Mouse (Mus musculus): ENCODE data around the gene Bzw2.

The Bzw2 gene

GRCm38 (mm10) chr12:36150265-36150664 lies 7.6 kb downstream of the Bzw2 start:
- TF ChIP-seq GATA4 (IDR thresholded peaks at IDR 0.05; ENCODE audit: insufficient replicate concordance, low read length), result no peak

DNA sequence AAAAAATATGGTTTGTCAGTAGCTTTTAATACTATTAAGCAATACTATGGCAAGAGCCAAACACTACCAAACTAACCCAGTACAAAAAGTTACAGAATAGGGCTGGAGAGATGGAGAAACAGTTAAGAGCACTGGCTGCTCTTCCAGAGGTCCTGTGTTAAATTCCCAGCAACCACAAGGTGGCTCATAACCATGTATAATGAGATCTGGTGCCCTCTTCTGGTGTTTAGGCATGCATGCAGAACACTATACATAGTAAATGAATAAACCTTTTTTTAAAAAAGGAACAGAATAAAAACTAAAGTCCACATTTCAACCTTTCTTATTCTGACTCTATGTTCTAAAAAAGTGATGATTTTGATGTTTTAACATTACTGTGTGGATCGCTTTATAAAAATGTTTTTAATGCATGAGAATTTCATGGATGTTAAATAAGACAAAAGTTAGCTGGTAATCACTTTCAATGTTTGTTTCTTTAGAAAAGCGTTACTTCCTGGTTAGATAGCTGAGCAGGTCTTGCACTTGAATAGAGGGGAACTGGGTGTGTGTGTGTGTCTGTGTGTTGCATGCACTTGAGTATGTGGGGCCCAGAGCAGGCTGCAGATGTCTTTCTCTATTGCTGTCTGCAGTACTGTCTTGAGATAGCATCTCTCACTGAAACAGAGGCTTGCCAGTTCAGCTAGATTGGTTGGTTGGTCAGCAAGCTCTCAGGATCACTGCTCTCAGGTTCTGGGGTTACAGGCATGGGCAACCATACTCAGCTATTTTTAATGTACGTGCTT lies 11.5 kb downstream of the Bzw2 start:
- no peak for TF ChIP-seq GATA4 (IDR thresholded peaks at IDR 0.05; ENCODE audit: insufficient replicate concordance, low read length)

DNA sequence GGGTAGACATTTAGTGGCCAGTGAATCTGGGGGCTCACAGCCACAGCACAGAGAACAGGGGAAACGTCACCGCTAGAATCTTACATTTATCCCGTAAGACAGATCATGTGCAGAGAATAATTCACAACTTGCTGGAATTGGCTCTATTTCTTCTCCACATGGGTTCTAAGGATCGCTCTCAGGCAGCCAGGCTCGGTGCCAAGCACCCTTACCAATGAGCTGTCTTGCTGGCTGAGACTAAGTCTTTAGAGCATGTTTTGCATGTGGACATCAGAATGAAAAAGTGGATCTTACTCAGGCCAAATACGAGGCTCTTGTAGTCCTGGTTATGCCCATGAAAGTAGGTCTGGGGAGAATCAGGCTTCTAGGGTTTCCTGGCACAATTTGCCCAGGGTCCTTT lies 17.5 kb downstream of the Bzw2 start:
- TF ChIP-seq GATA4 (IDR thresholded peaks at IDR 0.05; ENCODE audit: insufficient replicate concordance, low read length), result no peak

- no peak for TF ChIP-seq GATA4 (IDR thresholded peaks at IDR 0.05; ENCODE audit: insufficient replicate concordance, low read length)
Measured at GRCm38 (mm10) chr12:36137192-36137591, 20.7 kb downstream of the Bzw2 start.

DNA sequence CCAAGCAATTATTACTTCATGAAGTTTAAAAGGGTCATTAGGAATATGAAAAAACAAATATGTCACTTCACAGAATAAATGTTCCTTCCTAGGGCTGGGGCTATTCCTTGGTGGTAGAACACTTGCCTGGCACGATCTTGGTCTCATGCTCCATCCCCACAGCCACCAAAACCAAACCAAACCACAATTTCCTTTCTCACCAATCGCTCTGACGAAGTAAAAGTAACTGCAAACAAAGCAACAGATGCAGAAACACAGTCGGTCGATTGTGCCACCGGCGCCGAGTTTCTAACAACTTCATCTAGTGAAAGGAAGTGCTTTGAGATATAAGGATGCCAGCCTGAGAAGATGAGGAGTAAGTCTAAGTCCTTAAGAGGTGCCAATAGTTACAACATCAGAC lies 21.6 kb downstream of the Bzw2 start:
- no peak for TF ChIP-seq GATA4 (IDR thresholded peaks at IDR 0.05; ENCODE audit: insufficient replicate concordance, low read length)

DNA sequence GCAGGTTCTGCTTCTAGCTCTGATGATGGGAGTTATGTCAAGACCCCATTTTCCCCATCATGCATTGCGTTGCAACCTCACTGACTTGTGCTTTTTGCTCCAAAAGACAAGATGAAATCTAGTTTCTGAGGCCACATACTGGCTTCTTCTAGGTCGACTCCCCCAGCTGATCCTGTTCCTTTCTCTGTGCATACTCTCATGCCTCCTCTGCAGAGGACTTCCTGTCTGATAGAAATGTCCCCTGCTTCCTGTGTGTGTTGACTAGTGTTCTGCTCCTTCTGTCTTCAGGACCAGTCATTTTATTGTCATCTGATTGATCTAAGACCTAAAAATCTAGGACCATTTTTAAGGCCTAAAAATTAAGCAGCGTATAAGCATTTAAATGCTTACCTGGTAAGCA lies 22.5 kb downstream of the Bzw2 start:
- no peak for TF ChIP-seq GATA4 (IDR thresholded peaks at IDR 0.05; ENCODE audit: insufficient replicate concordance, low read length)

DNA sequence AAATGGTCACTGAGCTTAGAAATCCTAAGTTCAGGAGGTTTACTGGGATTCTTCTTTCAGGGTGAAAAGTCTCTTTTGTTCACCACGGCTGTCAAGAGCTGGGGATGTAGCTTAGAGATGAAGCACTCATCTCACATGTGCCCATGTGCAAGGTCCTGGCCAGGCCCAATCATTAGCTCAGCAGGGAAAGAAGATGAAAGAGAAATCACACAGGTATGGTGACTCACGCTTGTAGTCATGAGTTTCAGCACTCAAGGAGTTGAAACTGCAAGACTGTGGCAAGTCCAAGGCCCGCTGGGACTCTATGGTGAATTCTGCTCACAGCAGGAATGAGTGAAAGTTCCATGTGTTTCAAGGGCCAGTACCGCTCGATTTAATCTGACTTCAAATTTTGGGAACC lies 23.8 kb downstream of the Bzw2 start:
- no peak for TF ChIP-seq GATA4 (IDR thresholded peaks at IDR 0.05; ENCODE audit: insufficient replicate concordance, low read length)

- TF ChIP-seq GATA4 (IDR thresholded peaks at IDR 0.05; ENCODE audit: insufficient replicate concordance, low read length), result no peak
Measured at GRCm38 (mm10) chr12:36133547-36133946, 24.3 kb downstream of the Bzw2 start.

DNA sequence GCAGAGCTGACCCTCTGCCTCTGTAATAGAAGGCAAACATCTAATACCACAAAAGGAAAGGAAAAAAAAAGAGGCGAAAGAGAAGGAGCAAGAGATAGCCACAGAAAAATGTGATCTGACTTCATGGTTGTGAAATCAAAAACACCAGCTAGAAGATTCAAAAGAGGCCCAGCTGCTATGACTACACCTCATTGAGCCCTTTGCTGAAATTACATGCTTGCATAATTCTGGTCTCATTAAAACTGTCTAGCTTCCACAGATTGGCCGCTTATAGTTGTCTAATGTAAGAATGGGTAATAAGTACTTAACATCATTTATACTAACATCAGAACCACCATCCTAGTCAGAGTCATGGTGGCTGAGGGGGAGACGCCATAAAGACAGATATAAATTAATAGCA lies 25.2 kb downstream of the Bzw2 start:
- no peak for TF ChIP-seq GATA4 (IDR thresholded peaks at IDR 0.05; ENCODE audit: insufficient replicate concordance, low read length)

DNA sequence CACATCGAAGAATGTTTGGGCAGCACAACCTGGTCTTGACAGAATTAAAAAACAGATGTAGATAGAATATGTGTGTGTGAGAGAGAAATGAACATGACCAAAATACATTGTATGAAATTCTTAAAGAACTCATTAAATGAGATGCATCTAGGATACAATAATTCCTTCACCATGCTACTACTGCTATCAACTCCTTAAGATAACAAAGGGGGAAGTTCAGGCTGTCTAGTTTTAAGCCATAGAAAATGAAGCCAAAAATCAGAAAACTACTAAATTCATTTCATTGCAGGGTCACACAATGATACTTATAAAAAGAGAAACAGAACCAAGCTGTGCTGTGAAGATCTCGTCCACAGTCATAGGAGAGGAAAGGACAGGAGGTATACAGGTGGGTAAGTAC lies 25.6 kb downstream of the Bzw2 start:
- no peak for TF ChIP-seq GATA4 (IDR thresholded peaks at IDR 0.05; ENCODE audit: insufficient replicate concordance, low read length)

GRCm38 (mm10) chr12:36129826-36130225 lies 28.1 kb downstream of the Bzw2 start:
- no peak for TF ChIP-seq GATA4 (IDR thresholded peaks at IDR 0.05; ENCODE audit: insufficient replicate concordance, low read length)

GRCm38 (mm10) chr12:36126049-36126448 lies 31.8 kb downstream of the Bzw2 start:
- no peak for TF ChIP-seq GATA4 (IDR thresholded peaks at IDR 0.05; ENCODE audit: insufficient replicate concordance, low read length)

DNA sequence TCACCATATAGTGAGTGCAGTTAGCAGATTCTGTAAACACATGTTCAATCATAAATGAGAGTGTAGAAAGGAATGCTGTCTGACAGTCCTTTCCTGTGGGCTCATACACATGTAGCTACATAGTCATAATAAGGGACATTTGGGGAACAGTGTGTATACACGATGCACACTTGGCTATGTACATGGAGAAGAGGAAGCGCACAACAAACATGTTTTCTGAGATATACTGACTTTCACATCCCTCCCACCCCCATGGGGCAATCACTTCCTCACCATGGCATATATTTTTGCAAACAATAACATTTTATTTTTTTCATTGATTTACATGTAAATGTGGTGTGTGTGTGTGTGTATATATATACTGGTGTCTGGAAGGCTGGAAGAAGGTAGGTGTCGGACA lies 38.6 kb downstream of the Bzw2 start:
- TF ChIP-seq GATA4 (IDR thresholded peaks at IDR 0.05; ENCODE audit: insufficient replicate concordance, low read length), result no peak

DNA sequence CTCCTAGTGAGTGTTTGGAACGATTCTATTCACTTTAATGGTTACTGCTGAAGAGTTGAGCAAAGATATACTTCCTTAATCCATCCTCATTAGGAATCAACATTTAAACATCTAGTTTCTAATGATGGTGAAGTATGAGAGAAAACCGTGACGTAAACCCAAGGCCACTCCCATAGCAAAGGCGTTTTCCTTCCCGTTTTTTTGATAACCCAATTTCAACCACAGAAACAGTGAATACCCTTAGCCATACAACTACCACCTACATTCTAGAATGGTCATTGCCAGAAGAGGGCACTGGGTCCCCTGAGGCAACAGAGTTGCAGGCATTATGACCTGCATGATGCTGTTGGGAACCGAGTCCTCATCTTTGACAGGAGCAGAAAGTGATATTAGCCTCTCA lies 40.7 kb downstream of the Bzw2 start:
- no peak for TF ChIP-seq GATA4 (IDR thresholded peaks at IDR 0.05; ENCODE audit: insufficient replicate concordance, low read length)

DNA sequence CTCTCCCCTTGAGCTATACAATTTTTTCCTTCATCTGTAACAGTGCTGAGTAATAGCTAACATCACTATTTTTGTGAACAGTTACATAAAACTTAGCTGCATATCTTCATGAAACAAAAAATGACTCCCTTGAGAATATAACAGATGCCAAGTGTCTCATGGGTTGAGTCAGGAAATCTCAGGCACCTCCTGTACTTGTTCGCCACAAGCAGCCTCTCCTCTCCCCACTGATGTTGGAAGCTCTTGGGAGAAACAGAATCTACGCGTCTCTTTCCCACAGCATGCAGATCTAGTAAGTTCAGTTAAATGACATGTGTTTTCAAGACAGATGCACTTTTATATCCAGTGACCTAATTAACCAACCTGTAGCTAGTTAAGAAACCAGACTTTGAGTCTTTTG lies 45.8 kb downstream of the Bzw2 start:
- no peak for TF ChIP-seq GATA4 (IDR thresholded peaks at IDR 0.05; ENCODE audit: insufficient replicate concordance, low read length)

GRCm38 (mm10) chr12:36111110-36111509 lies 46.8 kb downstream of the Bzw2 start:
- no peak for TF ChIP-seq GATA4 (IDR thresholded peaks at IDR 0.05; ENCODE audit: insufficient replicate concordance, low read length)

GRCm38 (mm10) chr12:36110457-36110856 lies 47.4 kb downstream of the Bzw2 start:
- no peak for TF ChIP-seq GATA4 (IDR thresholded peaks at IDR 0.05; ENCODE audit: insufficient replicate concordance, low read length)

Measured in liver, adult (tissue).